Mouse (Mus musculus): ENCODE data around the gene Fam49a. TPM values are rescaled to one million over a fixed set of nuclear protein-coding genes. Genes with fewer than 3 reads are reported as not detected.

The Fam49a gene
- polyA plus RNA-seq, 1 experiment from 2014 or later = 21.3 TPM

GRCm38 (mm10) chr12:12298451-12298850 lies 36.5 kb downstream of the Fam49a start:
- no peak for ATAC-seq (ENCODE audit: low FRiP score)
- no peak overlapping the region for H3K27ac ChIP-seq

GRCm38 (mm10) chr12:12299303-12299702 lies 37.4 kb downstream of the Fam49a start:
- Histone ChIP-seq H3K9ac (no peak overlapping the region), H3K27me3 (no peaks in the 10 kb centered on the region), H3K9me3 (replicated peaks) (no peaks in the 10 kb centered on the region), H3K36me3 (no peaks in the 10 kb centered on the region), H3K4me3 (no peak overlapping the region), H3K27ac (no peak overlapping the region), H3K4me1 (0 out of 2 replicates have a peak, but pooled peaks cover 8% of the 10 kb centered on the region), H3K4me2 (replicated peaks) (no peak overlapping the region)
- 81% methylated on average over 2 of the region's 2 CpGs for WGBS
- ATAC-seq (ENCODE audit: low FRiP score) = no peak

More at GRCm38 (mm10) chr12:12298451-12298850, 36.5 kb downstream of the Fam49a start:
- no peak overlapping the region for H3K4me3 ChIP-seq
- H3K9ac ChIP-seq = no peak overlapping the region
- WGBS = 96% methylated on average over 7 of the region's 7 CpGs
- no peak overlapping the region for H3K4me2 ChIP-seq (replicated peaks)
- no peaks in the 10 kb centered on the region for H3K27me3 ChIP-seq
- H3K9me3 ChIP-seq (replicated peaks) = no peaks in the 10 kb centered on the region
- H3K4me1 ChIP-seq = 0 out of 2 replicates have a peak, but pooled peaks cover 8% of the 10 kb centered on the region
- H3K36me3 ChIP-seq = no peaks in the 10 kb centered on the region

GRCm38 (mm10) chr12:12301149-12301548 lies 39.2 kb downstream of the Fam49a start:
- ATAC-seq (ENCODE audit: low FRiP score) = no peak

GRCm38 (mm10) chr12:12301815-12302214 lies 39.9 kb downstream of the Fam49a start:
- 53% methylated on average over 4 of the region's 4 CpGs for WGBS
- H3K36me3 ChIP-seq = no peaks in the 10 kb centered on the region
- H3K4me2 ChIP-seq (replicated peaks) = no peak overlapping the region
- H3K4me1 ChIP-seq = 0 out of 2 replicates have a peak, but pooled peaks cover 8% of the 10 kb centered on the region
- H3K9me3 ChIP-seq (replicated peaks) = no peaks in the 10 kb centered on the region
- no peak overlapping the region for H3K27ac ChIP-seq
- H3K27me3 ChIP-seq = no peaks in the 10 kb centered on the region
- no peak overlapping the region for H3K4me3 ChIP-seq
- H3K9ac ChIP-seq = no peak overlapping the region
- no peak for ATAC-seq (ENCODE audit: low FRiP score)

More at GRCm38 (mm10) chr12:12301149-12301548, 39.2 kb downstream of the Fam49a start:
- H3K9ac ChIP-seq = no peak overlapping the region
- H3K4me1 ChIP-seq = 0 out of 2 replicates have a peak, but pooled peaks cover 8% of the 10 kb centered on the region
- no peak overlapping the region for H3K4me2 ChIP-seq (replicated peaks)
- H3K27me3 ChIP-seq = no peaks in the 10 kb centered on the region
- no peak overlapping the region for H3K4me3 ChIP-seq
- no peaks in the 10 kb centered on the region for H3K36me3 ChIP-seq
- WGBS = 80% methylated on average over 2 of the region's 2 CpGs
- H3K27ac ChIP-seq = no peak overlapping the region
- H3K9me3 ChIP-seq (replicated peaks) = no peaks in the 10 kb centered on the region

GRCm38 (mm10) chr12:12306214-12306613 lies 44.3 kb downstream of the Fam49a start:
- Histone ChIP-seq H3K36me3 (no peaks in the 10 kb centered on the region; the same call in 1 of the 2 replicates), H3K4me2 (replicated peaks) (no peak overlapping the region), H3K9me3 (replicated peaks) (no peaks in the 10 kb centered on the region), H3K9ac (no peak overlapping the region), H3K27ac (no peak overlapping the region), H3K4me1 (0 out of 2 replicates have a peak, but pooled peaks cover 5% of the 10 kb centered on the region), H3K27me3 (no peaks in the 10 kb centered on the region), H3K4me3 (no peak overlapping the region)
- WGBS = 95% methylated on average over 3 of the region's 3 CpGs
- no peak for ATAC-seq (ENCODE audit: low FRiP score)

- Histone ChIP-seq H3K27ac (no peak overlapping the region), H3K27me3 (no peaks in the 10 kb centered on the region), H3K4me1 (0 out of 2 replicates have a peak, but pooled peaks cover 2% of the 10 kb centered on the region), H3K36me3 (no peaks in the 10 kb centered on the region; the same call in 1 of the 2 replicates), H3K4me2 (replicated peaks) (no peak overlapping the region), H3K9ac (no peak overlapping the region), H3K4me3 (no peak overlapping the region), H3K9me3 (replicated peaks) (no peaks in the 10 kb centered on the region)
- WGBS = 88% methylated on average over 6 of the region's 6 CpGs
- no peak for ATAC-seq (ENCODE audit: low FRiP score)
Measured at GRCm38 (mm10) chr12:12306814-12307213, 44.9 kb downstream of the Fam49a start.

GRCm38 (mm10) chr12:12307245-12307644 lies 45.3 kb downstream of the Fam49a start:
- no peaks in the 10 kb centered on the region for H3K9me3 ChIP-seq (replicated peaks)
- 94% methylated on average over 8 of the region's 8 CpGs for WGBS
- H3K4me3 ChIP-seq = no peak overlapping the region
- H3K27ac ChIP-seq = no peak overlapping the region
- H3K27me3 ChIP-seq = no peaks in the 10 kb centered on the region
- H3K4me2 ChIP-seq (replicated peaks) = no peak overlapping the region
- no peak overlapping the region for H3K9ac ChIP-seq
- H3K4me1 ChIP-seq = no peaks in the 10 kb centered on the region
- no peak for ATAC-seq (ENCODE audit: low FRiP score)
- H3K36me3 ChIP-seq = no peaks in the 10 kb centered on the region; the same call in 1 of the 2 replicates

- no peaks in the 10 kb centered on the region for H3K36me3 ChIP-seq
- H3K27ac ChIP-seq = no peak overlapping the region
- H3K27me3 ChIP-seq = no peaks in the 10 kb centered on the region
- H3K9me3 ChIP-seq (replicated peaks) = no peaks in the 10 kb centered on the region
- ATAC-seq (ENCODE audit: low FRiP score) = no peak
- no peak overlapping the region for H3K4me3 ChIP-seq
- H3K4me2 ChIP-seq (replicated peaks) = no peak overlapping the region
- H3K4me1 ChIP-seq = peaks cover 32% of the 10 kb centered on the region
- H3K9ac ChIP-seq = no peak overlapping the region
Measured at GRCm38 (mm10) chr12:12313437-12313836, 51.5 kb downstream of the Fam49a start.

- Histone ChIP-seq H3K4me3 (no peak overlapping the region), H3K27ac (no peak overlapping the region), H3K9ac (no peak overlapping the region), H3K9me3 (replicated peaks) (no peaks in the 10 kb centered on the region), H3K4me2 (replicated peaks) (no peak overlapping the region), H3K27me3 (no peaks in the 10 kb centered on the region), H3K36me3 (no peaks in the 10 kb centered on the region), H3K4me1 (peaks cover 32% of the 10 kb centered on the region)
- 81% methylated on average over 4 of the region's 4 CpGs for WGBS
- ATAC-seq (ENCODE audit: low FRiP score) = no peak
Measured at GRCm38 (mm10) chr12:12313919-12314318, 52.0 kb downstream of the Fam49a start.

- no peaks in the 10 kb centered on the region for H3K36me3 ChIP-seq
- ATAC-seq (ENCODE audit: low FRiP score) = no peak
- peaks cover 32% of the 10 kb centered on the region for H3K4me1 ChIP-seq
- H3K9me3 ChIP-seq (replicated peaks) = no peaks in the 10 kb centered on the region
- no peak overlapping the region for H3K9ac ChIP-seq
- H3K4me2 ChIP-seq (replicated peaks) = no peak overlapping the region
- H3K4me3 ChIP-seq = no peak overlapping the region
- no peak overlapping the region for H3K27ac ChIP-seq
- H3K27me3 ChIP-seq = no peaks in the 10 kb centered on the region
- WGBS = 49% methylated on average over 8 of the region's 8 CpGs
Measured at GRCm38 (mm10) chr12:12314326-12314725, 52.4 kb downstream of the Fam49a start.

- Histone ChIP-seq H3K9ac (no peak overlapping the region), H3K27me3 (no peaks in the 10 kb centered on the region), H3K4me3 (no peak overlapping the region), H3K4me1 (peaks cover 32% of the 10 kb centered on the region), H3K36me3 (no peaks in the 10 kb centered on the region), H3K27ac (0 out of 2 replicates have a peak overlapping the region, but pooled peaks have one; percentile 14), H3K4me2 (replicated peaks) (no peak overlapping the region), H3K9me3 (replicated peaks) (no peaks in the 10 kb centered on the region)
- 18% methylated on average over 5 of the region's 5 CpGs for WGBS
- ATAC-seq (ENCODE audit: low FRiP score) = peak; percentile 70
Measured at GRCm38 (mm10) chr12:12315011-12315410, 53.1 kb downstream of the Fam49a start.

GRCm38 (mm10) chr12:12316956-12317355 lies 55.0 kb downstream of the Fam49a start:
- 0 out of 2 replicates have a peak overlapping the region, but pooled peaks have one; percentile 13 for H3K27ac ChIP-seq
- H3K4me2 ChIP-seq (replicated peaks) = no peak overlapping the region
- 40% methylated on average over 6 of the region's 6 CpGs for WGBS
- H3K27me3 ChIP-seq = no peaks in the 10 kb centered on the region
- no peaks in the 10 kb centered on the region for H3K36me3 ChIP-seq
- H3K4me1 ChIP-seq = peaks cover 32% of the 10 kb centered on the region
- no peak overlapping the region for H3K9ac ChIP-seq
- H3K4me3 ChIP-seq = no peak overlapping the region
- H3K9me3 ChIP-seq (replicated peaks) = no peaks in the 10 kb centered on the region
- no peak for ATAC-seq (ENCODE audit: low FRiP score)

GRCm38 (mm10) chr12:12317606-12318005 lies 55.7 kb downstream of the Fam49a start:
- no peak overlapping the region for H3K4me2 ChIP-seq (replicated peaks)
- no peak for ATAC-seq (ENCODE audit: low FRiP score)
- no peak overlapping the region for H3K4me3 ChIP-seq
- no peak overlapping the region for H3K9ac ChIP-seq
- peaks cover 32% of the 10 kb centered on the region for H3K4me1 ChIP-seq
- WGBS = 67% methylated on average over 7 of the region's 7 CpGs
- no peak overlapping the region for H3K27ac ChIP-seq
- no peaks in the 10 kb centered on the region for H3K9me3 ChIP-seq (replicated peaks)
- no peaks in the 10 kb centered on the region for H3K36me3 ChIP-seq
- no peaks in the 10 kb centered on the region for H3K27me3 ChIP-seq
